Mouse (Mus musculus) layer of hippocampus, postnatal 25 days (tissue): Measurements from ENCODE around the gene Map2. TPM values are rescaled to one million over a fixed set of nuclear protein-coding genes. Genes with fewer than 3 reads are reported as not detected.
A peak's percentile ranks its signal among the peaks of the same experiment; 100 is the strongest.

ENCODE experiments used
- DNase-seq, 2 experiments: peaks; one replicate each; pipeline ENCODE4 v3.0.0; 2022; ENCODE audit warnings: mixed read lengths in 2 of 2, low spot score in 1 of 2; ENCODE audit errors: extremely low spot score in 1 of 2
- total RNA-seq, 2 experiments: library from RNA; stranded (reverse); gene quantifications; 2 replicates each; pipeline ENCODE4 v1.2.3; 2021

Gene Map2
- total RNA-seq, 2 experiments from 2014 or later, result 974 to 1,066 TPM

GRCm38 (mm10) chr1:66369486-66369885 lies 194.4 kb downstream of the Map2 start:
- DNase-seq, result no peak

- no peak for DNase-seq
Measured at GRCm38 (mm10) chr1:66371371-66371770, 196.3 kb downstream of the Map2 start.

- no peak for DNase-seq
Measured at GRCm38 (mm10) chr1:66386321-66386720, 211.2 kb downstream of the Map2 start.

- peak in 1 of 2 experiments; percentile 40 for DNase-seq
Measured at GRCm38 (mm10) chr1:66386751-66387452, 211.8 kb downstream of the Map2 start.

- DNase-seq, result no peak
Measured at GRCm38 (mm10) chr1:66388561-66388960, 213.5 kb downstream of the Map2 start.

GRCm38 (mm10) chr1:66394944-66395637 lies 220.0 kb downstream of the Map2 start:
- no peak for DNase-seq

GRCm38 (mm10) chr1:66395826-66396225 lies 220.8 kb downstream of the Map2 start:
- no peak for DNase-seq

- DNase-seq, result no peak
Measured at GRCm38 (mm10) chr1:66401902-66402301, 226.8 kb downstream of the Map2 start.

GRCm38 (mm10) chr1:66407270-66407967 lies 232.3 kb downstream of the Map2 start:
- no peak for DNase-seq

- no peak for DNase-seq
Measured at GRCm38 (mm10) chr1:66418360-66418759, 243.3 kb downstream of the Map2 start.

GRCm38 (mm10) chr1:66426073-66426472 lies 251.0 kb downstream of the Map2 start:
- no peak for DNase-seq

GRCm38 (mm10) chr1:66430962-66431361 lies 255.9 kb downstream of the Map2 start:
- no peak for DNase-seq

- DNase-seq, result no peak
Measured at GRCm38 (mm10) chr1:66431472-66431871, 256.4 kb downstream of the Map2 start.

GRCm38 (mm10) chr1:66438069-66438468 lies 263.0 kb downstream of the Map2 start:
- DNase-seq, result no peak

- DNase-seq, result no peak
Measured at GRCm38 (mm10) chr1:66442922-66443321, 267.8 kb downstream of the Map2 start.

- DNase-seq, result no peak
Measured at GRCm38 (mm10) chr1:66449471-66449870, 274.4 kb downstream of the Map2 start.

- DNase-seq, result no peak
Measured at GRCm38 (mm10) chr1:66456580-66456979, 281.5 kb downstream of the Map2 start.

GRCm38 (mm10) chr1:66457747-66458146 lies 282.7 kb downstream of the Map2 start:
- DNase-seq, result no peak

- no peak for DNase-seq
Measured at GRCm38 (mm10) chr1:66459394-66459793, 284.3 kb downstream of the Map2 start.

- no peak for DNase-seq
Measured at GRCm38 (mm10) chr1:66460850-66461249, 285.8 kb downstream of the Map2 start.
